Mouse (Mus musculus): Measurements from ENCODE around the gene Gm39653. TPM values are rescaled to one million over a fixed set of nuclear protein-coding genes. Genes with fewer than 3 reads are reported as not detected.

Gm39653 gene
- not detected for polyA plus RNA-seq (2012; fragmentation: generic; extraction: Trizol)

- Histone ChIP-seq H3ac (ENCODE audit: control insufficient read depth, insufficient read length) (no peak within 1 kb of the TSS), H3K27me3 (ENCODE audit: control insufficient read depth, insufficient read depth, insufficient read length) (no peaks in the 10 kb centered on the region), H3K4me2 (ENCODE audit: low read depth) (no peak within 1 kb of the TSS), H3K36me3 (ENCODE audit: control insufficient read depth, insufficient read depth) (no peaks in the 10 kb centered on the region), H3K79me2 (ENCODE audit: control insufficient read depth, insufficient read depth) (no peaks in the 10 kb centered on the region), H3K4me3 (no peak within 1 kb of the TSS)
- no peak for TF ChIP-seq MYOD1 (IDR thresholded peaks at IDR 0.05; ENCODE audit: control insufficient read depth in 1 of 3, insufficient read length in 2 of 3, low read depth in 2 of 3)
- no peak for TF ChIP-seq TCF3 (IDR thresholded peaks at IDR 0.05; ENCODE audit: insufficient read length, low read depth)
- no peak for TF ChIP-seq USF1 (IDR thresholded peaks at IDR 0.05; ENCODE audit: low read depth)
- no peak for TF ChIP-seq SRF (IDR thresholded peaks at IDR 0.05; ENCODE audit: control insufficient read depth, insufficient read length, low read depth)
- TF ChIP-seq TCF12 (IDR thresholded peaks at IDR 0.05; ENCODE audit: insufficient read depth, poor library complexity, severe bottlenecking), result no peak
- no peak for TF ChIP-seq E2F4 (IDR thresholded peaks at IDR 0.05; ENCODE audit: insufficient read depth)
- no peak for TF ChIP-seq POLR2AphosphoS2 (IDR thresholded peaks at IDR 0.05; ENCODE audit: insufficient read length, low read depth)
- TF ChIP-seq POLR2A (IDR thresholded peaks at IDR 0.05; ENCODE audit: insufficient read length, low read depth), result no peak
- no peak for TF ChIP-seq REST (IDR thresholded peaks at IDR 0.05; ENCODE audit: insufficient read depth, insufficient read length)
- no peak for TF ChIP-seq CEBPB (IDR thresholded peaks at IDR 0.05; ENCODE audit: insufficient read depth, poor library complexity, severe bottlenecking)
- TF ChIP-seq MAX (IDR thresholded peaks at IDR 0.05; ENCODE audit: low read depth), result no peak
- TF ChIP-seq MYOG (IDR thresholded peaks at IDR 0.05; ENCODE audit: control insufficient read depth in 1 of 3, insufficient read depth in 1 of 3, insufficient read length in 2 of 3, low read depth in 2 of 3), result no peak
Measured at GRCm38 (mm10) chr1:63615668-63616067, at the start of gene Gm39653. Gene Gm39653 (plus strand): TSS chr1:63615968.

GRCm38 (mm10) chr1:63566501-63566900, 49.3 kb upstream of the Gm39653 start:
- Histone ChIP-seq H3K4me2 (ENCODE audit: low read depth) (no peak overlapping the region), H3ac (ENCODE audit: control insufficient read depth, insufficient read length) (no peak overlapping the region), H3K36me3 (ENCODE audit: control insufficient read depth, insufficient read depth) (no peaks in the 10 kb centered on the region), H3K27me3 (ENCODE audit: control insufficient read depth, insufficient read depth, insufficient read length) (no peaks in the 10 kb centered on the region), H3K4me3 (no peak overlapping the region), H3K79me2 (ENCODE audit: control insufficient read depth, insufficient read depth) (no peaks in the 10 kb centered on the region)
- TF ChIP-seq MYOG (IDR thresholded peaks at IDR 0.05; ENCODE audit: control insufficient read depth in 1 of 3, insufficient read depth in 1 of 3, insufficient read length in 2 of 3, low read depth in 2 of 3), result no peak
- no peak for TF ChIP-seq POLR2AphosphoS2 (IDR thresholded peaks at IDR 0.05; ENCODE audit: insufficient read length, low read depth)
- no peak for TF ChIP-seq CEBPB (IDR thresholded peaks at IDR 0.05; ENCODE audit: insufficient read depth, poor library complexity, severe bottlenecking)
- TF ChIP-seq SRF (IDR thresholded peaks at IDR 0.05; ENCODE audit: control insufficient read depth, insufficient read length, low read depth), result no peak
- TF ChIP-seq REST (IDR thresholded peaks at IDR 0.05; ENCODE audit: insufficient read depth, insufficient read length), result no peak
- TF ChIP-seq E2F4 (IDR thresholded peaks at IDR 0.05; ENCODE audit: insufficient read depth), result no peak

- Histone ChIP-seq H3K4me3 (no peak overlapping the region), H3K36me3 (ENCODE audit: control insufficient read depth, insufficient read depth) (no peaks in the 10 kb centered on the region)
- TF ChIP-seq USF1 (IDR thresholded peaks at IDR 0.05; ENCODE audit: low read depth), result no peak
- TF ChIP-seq REST (IDR thresholded peaks at IDR 0.05; ENCODE audit: insufficient read depth, insufficient read length), result no peak
- no peak for TF ChIP-seq E2F4 (IDR thresholded peaks at IDR 0.05; ENCODE audit: insufficient read depth)
Measured at GRCm38 (mm10) chr1:63567031-63567430, 48.7 kb upstream of the Gm39653 start.

GRCm38 (mm10) chr1:63572229-63572628, 43.5 kb upstream of the Gm39653 start:
- Histone ChIP-seq H3K79me2 (ENCODE audit: control insufficient read depth, insufficient read depth) (no peaks in the 10 kb centered on the region), H3K27me3 (ENCODE audit: control insufficient read depth, insufficient read depth, insufficient read length) (no peaks in the 10 kb centered on the region), H3K36me3 (ENCODE audit: control insufficient read depth, insufficient read depth) (no peaks in the 10 kb centered on the region), H3K4me2 (ENCODE audit: low read depth) (no peak overlapping the region), H3K4me3 (no peak overlapping the region), H3ac (ENCODE audit: control insufficient read depth, insufficient read length) (no peak overlapping the region)
- TF ChIP-seq POLR2A (IDR thresholded peaks at IDR 0.05; ENCODE audit: insufficient read length, low read depth) (no peak), SRF (IDR thresholded peaks at IDR 0.05; ENCODE audit: control insufficient read depth, insufficient read length, low read depth) (no peak), POLR2AphosphoS2 (IDR thresholded peaks at IDR 0.05; ENCODE audit: insufficient read length, low read depth) (no peak), USF1 (IDR thresholded peaks at IDR 0.05; ENCODE audit: low read depth) (no peak), TCF3 (IDR thresholded peaks at IDR 0.05; ENCODE audit: insufficient read length, low read depth) (no peak), MYOG (IDR thresholded peaks at IDR 0.05; ENCODE audit: control insufficient read depth in 1 of 3, insufficient read depth in 1 of 3, insufficient read length in 2 of 3, low read depth in 2 of 3) (no peak), MAX (IDR thresholded peaks at IDR 0.05; ENCODE audit: low read depth) (no peak)

More at GRCm38 (mm10) chr1:63567031-63567430, 48.7 kb upstream of the Gm39653 start:
- Histone ChIP-seq H3K79me2 (ENCODE audit: control insufficient read depth, insufficient read depth) (no peaks in the 10 kb centered on the region), H3K4me2 (ENCODE audit: low read depth) (no peak overlapping the region), H3K27me3 (ENCODE audit: control insufficient read depth, insufficient read depth, insufficient read length) (no peaks in the 10 kb centered on the region), H3ac (ENCODE audit: control insufficient read depth, insufficient read length) (no peak overlapping the region)

- no peak overlapping the region for H3ac ChIP-seq (ENCODE audit: control insufficient read depth, insufficient read length)
- no peaks in the 10 kb centered on the region for H3K36me3 ChIP-seq (ENCODE audit: control insufficient read depth, insufficient read depth)
- TF ChIP-seq USF1 (IDR thresholded peaks at IDR 0.05; ENCODE audit: low read depth) (peak; percentile 29), MAX (IDR thresholded peaks at IDR 0.05; ENCODE audit: low read depth) (no peak)
- H3K27me3 ChIP-seq (ENCODE audit: control insufficient read depth, insufficient read depth, insufficient read length), result no peaks in the 10 kb centered on the region
- no peaks in the 10 kb centered on the region for H3K79me2 ChIP-seq (ENCODE audit: control insufficient read depth, insufficient read depth)
- H3K4me3 ChIP-seq, result no peak overlapping the region
- H3K4me2 ChIP-seq (ENCODE audit: low read depth), result no peak overlapping the region
Measured at GRCm38 (mm10) chr1:63573432-63573831, 42.3 kb upstream of the Gm39653 start.
